Mouse (Mus musculus): ENCODE measurements around the gene Atp5s.

GRCm38 (mm10) chr12:69698352-69698751 lies 26.4 kb upstream of the Atp5s start:
- TF ChIP-seq CTCF (IDR thresholded peaks at IDR 0.05; ENCODE audit: low read depth, low read length) (no peak), GATA2 (IDR thresholded peaks at IDR 0.05; ENCODE audit: borderline replicate concordance, low read depth, low read length) (no peak), TAL1 (conservative IDR thresholded peaks at IDR 0.05; ENCODE audit: low read depth, low read length) (no peak)
